Mouse (Mus musculus) lung, embryonic 14.5 days (tissue): Measurements from ENCODE around the gene Atp6v1g1. TPM values are rescaled to one million over a fixed set of nuclear protein-coding genes. Genes with fewer than 3 reads are reported as not detected.

Experiments
- ATAC-seq: fragments of 200-750 bp; cut with Nextera tagmentation; 2 replicates; pipeline ENCODE4 v1.8.0; 2017; ENCODE audit warnings: mild to moderate bottlenecking, moderate TSS enrichment, moderate library complexity; ENCODE audit not compliant: insufficient read depth
- DNase-seq: peaks from one replicate; pipeline ENCODE4 v3.0.0-alpha.2; 2015
- H3K27ac ChIP-seq: fragments of 300-500 bp; sonication (generic); 2 replicates; pipeline ENCODE4 v1.5.1; 2014; ENCODE audit warnings: low read depth, mild to moderate bottlenecking, moderate library complexity
- H3K27me3 ChIP-seq: fragments of 300-500 bp; sonication (generic); 2 replicates; pipeline ENCODE4 v1.6.1; 2014; ENCODE audit warnings: low read length, control low read depth; ENCODE audit not compliant: insufficient read depth
- H3K36me3 ChIP-seq: fragments of 300-500 bp; sonication (generic); 2 replicates; pipeline ENCODE4 v1.6.1; 2014; ENCODE audit warnings: control low read depth; ENCODE audit not compliant: insufficient read depth
- H3K4me1 ChIP-seq: fragments of 300-500 bp; sonication (generic); 2 replicates; pipeline ENCODE4 v1.6.1; 2014; ENCODE audit warnings: antibody characterized with exemption, control low read depth; ENCODE audit not compliant: insufficient read depth
- H3K4me2 ChIP-seq: fragments of 300-500 bp; sonication (generic); 2 replicates; pipeline ENCODE4 v1.6.1; 2014; ENCODE audit warnings: mild to moderate bottlenecking
- H3K4me3 ChIP-seq: fragments of 300-500 bp; sonication (generic); 2 replicates; pipeline ENCODE4 v1.5.1; 2014; ENCODE audit warnings: low read depth, low read length
- H3K9ac ChIP-seq: fragments of 300-500 bp; sonication (generic); 2 replicates; pipeline ENCODE4 v1.6.1; 2014
- H3K9me3 ChIP-seq: fragments of 300-500 bp; sonication (generic); 2 replicates; pipeline ENCODE4 v1.6.1; 2016; ENCODE audit warnings: low read depth, low read length, control low read depth
- CTCF ChIP-seq: IDR thresholded peaks from 2 replicates; pipeline ENCODE4 v1.5.1; 2016; ENCODE audit warnings: antibody characterized with exemption, low read depth
- WGBS: fragments of 180-500 bp; shearing (Covaris S2); extraction: QIAGEN DNeasy Blood & Tissue Kit; methylation state at CpG from one replicate; pipeline ENCODE4 v1.1.7; 2014; 5-methylcytosine and 5-hydroxymethylcytosine counted together
- polyA plus RNA-seq: library from polyadenylated mRNA; unstranded; fragments of >200 nt; fragmentation: Nextera tagmentation; extraction: Ambion mirVana; gene quantifications from 2 replicates; pipeline ENCODE4 v1.2.1, GENCODE M21; 2014

Gene Atp6v1g1
- 228 and 231 TPM in 2 replicates for polyA plus RNA-seq

DNA sequence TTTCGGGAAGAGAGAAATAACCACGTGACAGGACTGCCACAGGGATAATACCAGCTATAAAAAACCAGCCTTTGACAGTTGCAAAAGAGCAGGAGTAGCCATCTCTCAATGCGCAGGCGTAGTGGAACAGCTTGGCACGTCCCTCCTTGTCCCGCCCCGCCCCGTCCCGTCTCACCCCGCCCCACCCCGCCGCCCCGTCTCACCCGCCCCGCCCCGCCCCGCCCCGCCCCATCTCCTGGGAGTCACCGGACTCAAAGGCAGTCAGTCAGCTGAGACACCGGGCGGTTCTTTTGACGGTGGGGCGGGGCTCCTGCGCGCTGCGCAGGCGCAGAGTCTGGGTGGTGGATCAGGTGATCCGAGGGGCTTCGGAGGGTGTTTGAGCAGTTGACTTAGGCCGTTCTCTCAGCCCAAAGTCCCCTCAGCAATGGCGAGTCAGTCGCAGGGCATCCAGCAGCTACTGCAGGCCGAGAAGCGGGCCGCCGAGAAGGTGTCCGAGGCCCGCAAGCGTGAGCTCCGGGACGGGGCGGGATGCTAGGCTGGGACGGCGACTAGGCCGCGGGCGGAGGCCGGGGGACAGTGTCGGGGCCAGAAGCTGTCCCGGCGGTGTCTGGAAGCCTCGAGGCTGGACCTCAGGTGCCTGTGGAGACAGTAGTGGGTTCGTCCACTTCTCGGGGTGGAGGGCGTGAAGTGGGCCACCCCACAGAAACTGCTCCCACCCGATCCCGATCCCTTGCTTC lies at the start of gene Atp6v1g1:
Gene Atp6v1g1, plus strand, starts transcription at position 279 of the 737 bp plus-strand sequence.
- peaks cover 21% of the 10 kb centered on the region for H3K36me3 ChIP-seq
- no peaks in the 10 kb centered on the region for H3K9me3 ChIP-seq
- H3K4me2 ChIP-seq, result peak within 1 kb of the TSS; percentile 88
- TF ChIP-seq CTCF, result no peak
- under 1% methylated on average over 57 of the region's 57 CpGs for WGBS
- DNase-seq (peak; percentile 97), ATAC-seq (peak; percentile 95)
- peaks cover 13% of the 10 kb centered on the region for H3K4me1 ChIP-seq
- peak within 1 kb of the TSS; percentile 89 for H3K9ac ChIP-seq
- H3K27me3 ChIP-seq, result no peaks in the 10 kb centered on the region
- H3K4me3 ChIP-seq, result peak within 1 kb of the TSS; percentile 90
- peak within 1 kb of the TSS; percentile 79; the same call in 1 of the 2 replicates for H3K27ac ChIP-seq

DNA sequence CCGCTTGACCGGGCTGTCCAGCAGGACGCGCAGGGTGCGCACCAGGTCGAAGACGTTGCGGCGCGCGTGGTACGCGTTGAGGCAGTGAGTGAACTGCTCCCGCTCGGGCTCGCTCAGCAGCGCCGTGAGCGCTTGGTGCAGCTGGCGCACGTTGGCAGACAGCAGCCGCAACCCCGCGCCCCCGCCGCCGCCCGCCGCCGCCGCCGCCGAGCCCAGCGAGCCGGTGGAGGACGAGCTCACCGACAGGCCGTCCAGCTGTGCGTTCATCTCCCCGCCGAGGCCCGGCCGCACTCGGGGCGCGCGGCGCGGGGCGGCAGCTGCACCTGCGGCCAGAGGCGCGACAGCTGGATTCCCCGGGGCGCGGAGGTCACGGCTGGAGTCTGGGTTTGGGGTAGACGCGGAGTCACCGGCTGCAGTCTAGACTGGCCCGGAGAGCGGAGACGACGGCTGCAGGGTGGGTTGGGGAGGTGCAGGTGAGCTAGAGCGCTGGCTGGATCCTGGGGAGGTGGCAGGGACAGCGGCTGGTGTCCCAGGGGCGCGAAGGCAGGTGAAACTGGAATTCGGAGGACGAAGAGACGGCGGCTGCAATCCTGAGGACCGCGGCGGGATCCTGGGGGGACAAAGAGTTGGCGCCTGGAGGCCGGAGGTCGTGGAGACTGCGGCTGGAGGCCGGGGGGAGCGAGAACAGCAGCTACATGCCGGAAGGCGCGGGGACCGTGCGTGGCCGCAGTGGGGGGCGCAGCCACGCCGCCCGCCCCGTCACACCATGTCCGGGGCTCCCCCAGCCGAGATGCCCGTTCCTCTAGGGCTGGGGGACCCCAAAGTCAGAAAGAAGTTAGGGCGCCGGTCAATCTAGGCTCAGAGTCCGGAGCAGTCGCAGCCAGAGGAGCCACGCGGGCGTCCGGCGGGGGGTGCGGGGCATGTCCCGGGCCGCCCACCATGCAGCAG lies 49.3 kb upstream of the Atp6v1g1 start:
- no peaks in the 10 kb centered on the region for H3K36me3 ChIP-seq
- no peak overlapping the region for H3K27ac ChIP-seq
- H3K4me3 ChIP-seq, result peak overlapping the region; percentile 73
- no peak for TF ChIP-seq CTCF
- 0 out of 2 replicates have a peak, but pooled peaks cover 3% of the 10 kb centered on the region for H3K4me1 ChIP-seq
- H3K9ac ChIP-seq, result peak overlapping the region; percentile 62
- ATAC-seq (peak; percentile 53), DNase-seq (peak; percentile 75)
- under 1% methylated on average over 106 of the region's 107 CpGs for WGBS
- H3K4me2 ChIP-seq, result peak overlapping the region; percentile 96
- no peaks in the 10 kb centered on the region for H3K9me3 ChIP-seq
- H3K27me3 ChIP-seq, result peaks cover 21% of the 10 kb centered on the region

DNA sequence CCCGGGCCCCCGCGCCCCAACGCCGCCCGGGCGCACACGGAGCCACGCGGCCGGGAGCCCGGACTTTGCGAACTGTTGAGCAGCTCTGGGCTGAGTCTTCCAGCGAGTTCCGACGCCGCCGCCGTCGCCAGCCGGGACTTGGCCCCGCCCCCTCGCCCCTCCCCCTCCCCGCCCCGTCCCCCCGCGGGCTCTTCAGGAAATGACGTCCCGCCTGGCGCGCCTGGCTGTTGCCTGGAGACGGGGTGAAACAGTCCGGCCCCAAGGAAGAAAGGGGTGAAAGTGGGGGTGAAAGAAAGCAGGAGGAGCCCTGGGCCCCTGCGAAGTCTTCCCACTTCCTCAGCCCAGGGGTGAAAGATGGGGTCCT lies 48.7 kb upstream of the Atp6v1g1 start, which contains the start of gene Whrn:
Gene Whrn, minus strand, starts transcription at position 77 of the 364 bp plus-strand sequence.
- WGBS, result 0% methylated on average over 30 of the region's 34 CpGs
- Histone ChIP-seq H3K4me3 (peak within 1 kb of the TSS; percentile 73), H3K27me3 (peaks cover 22% of the 10 kb centered on the region), H3K36me3 (no peaks in the 10 kb centered on the region), H3K9me3 (no peaks in the 10 kb centered on the region), H3K9ac (peak within 1 kb of the TSS; percentile 62), H3K27ac (no peak within 1 kb of the TSS), H3K4me2 (peak within 1 kb of the TSS; percentile 96), H3K4me1 (0 out of 2 replicates have a peak, but pooled peaks cover 3% of the 10 kb centered on the region)
- no peak for TF ChIP-seq CTCF
- ATAC-seq (peak; percentile 82), DNase-seq (peak; percentile 89)

DNA sequence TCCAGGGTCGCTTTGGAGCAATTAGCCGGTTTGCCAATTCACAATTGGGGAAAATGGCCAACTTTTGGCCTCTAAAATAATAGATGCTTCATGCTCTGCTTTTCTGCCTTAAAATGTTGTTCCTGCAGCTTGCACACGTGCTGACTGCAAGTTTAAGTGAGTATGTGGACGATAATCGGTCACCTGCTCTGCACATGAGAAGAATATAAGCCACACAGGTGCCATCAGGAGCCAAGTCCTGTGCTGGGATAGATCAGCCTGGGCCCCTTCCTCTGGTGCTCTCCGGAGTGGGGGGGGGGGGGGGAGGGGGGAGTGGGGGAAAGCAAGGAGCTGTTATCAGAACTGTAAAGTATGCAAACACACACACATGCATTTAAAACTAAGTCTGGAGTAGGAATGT lies 48.3 kb upstream of the Atp6v1g1 start:
- TF ChIP-seq CTCF, result no peak
- ATAC-seq, result peak; percentile 33; the same call in 1 of the 2 replicates
- Histone ChIP-seq H3K36me3 (no peaks in the 10 kb centered on the region), H3K4me2 (peak overlapping the region; percentile 96), H3K9me3 (no peaks in the 10 kb centered on the region), H3K4me1 (0 out of 2 replicates have a peak, but pooled peaks cover 3% of the 10 kb centered on the region), H3K4me3 (peak overlapping the region; percentile 73), H3K27ac (no peak overlapping the region), H3K27me3 (peaks cover 26% of the 10 kb centered on the region), H3K9ac (peak overlapping the region; percentile 49)
- WGBS, result 12% methylated on average over 5 of the region's 6 CpGs
- DNase-seq, result no peak

DNA sequence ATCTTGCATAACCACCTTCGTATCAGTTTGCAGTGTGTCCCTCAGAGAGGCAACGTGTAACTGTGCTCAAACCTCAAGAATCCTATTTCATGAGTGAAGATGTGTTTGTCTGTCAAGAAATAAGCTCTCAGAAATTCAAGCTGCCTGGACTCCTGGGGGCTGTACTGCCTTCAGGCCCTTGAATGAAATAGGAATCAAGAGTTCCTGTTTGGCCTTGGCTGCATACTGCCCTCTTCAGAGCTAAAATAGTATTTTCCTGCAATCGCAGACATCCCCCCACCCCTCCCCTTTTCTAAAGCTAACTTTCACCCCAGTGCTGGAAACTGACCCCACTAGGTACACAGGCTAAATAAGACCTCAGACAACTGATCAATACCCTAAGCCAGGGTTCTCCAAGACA lies 46.2 kb upstream of the Atp6v1g1 start:
- Histone ChIP-seq H3K36me3 (no peaks in the 10 kb centered on the region), H3K4me1 (0 out of 2 replicates have a peak, but pooled peaks cover 3% of the 10 kb centered on the region), H3K27me3 (peaks cover 28% of the 10 kb centered on the region), H3K9me3 (no peaks in the 10 kb centered on the region), H3K4me3 (no peak overlapping the region), H3K4me2 (no peak overlapping the region), H3K27ac (no peak overlapping the region), H3K9ac (no peak overlapping the region)
- DNase-seq (peak; percentile 55), ATAC-seq (no peak)
- TF ChIP-seq CTCF, result peak; percentile 45
- WGBS, result 25% methylated on average over 3 of the region's 3 CpGs

DNA sequence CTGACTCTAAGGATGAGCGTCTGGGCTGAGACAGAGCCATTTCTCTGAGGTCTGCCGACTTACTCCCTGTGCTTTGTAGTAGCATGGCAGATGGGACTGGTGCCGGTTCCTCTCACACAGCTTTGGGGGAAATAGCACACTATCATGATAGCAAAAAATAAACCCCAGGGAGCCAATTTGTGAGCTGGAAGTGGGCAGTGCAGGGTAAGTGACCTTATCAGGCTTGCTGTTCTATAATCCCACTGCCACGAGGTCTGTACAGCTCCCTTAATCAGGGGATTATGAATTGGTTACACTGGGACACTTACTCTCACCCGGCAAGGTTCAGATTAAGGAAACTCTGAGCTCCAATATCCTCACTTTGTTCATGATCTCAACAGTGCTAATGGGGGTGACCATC lies 43.5 kb upstream of the Atp6v1g1 start:
- H3K27me3 ChIP-seq, result peaks cover 15% of the 10 kb centered on the region
- DNase-seq, result no peak
- no peak overlapping the region for H3K27ac ChIP-seq
- no peak for TF ChIP-seq CTCF
- H3K36me3 ChIP-seq, result no peaks in the 10 kb centered on the region
- ATAC-seq, result no peak
- H3K9me3 ChIP-seq, result no peaks in the 10 kb centered on the region
- H3K4me2 ChIP-seq, result no peak overlapping the region
- H3K9ac ChIP-seq, result no peak overlapping the region
- H3K4me3 ChIP-seq, result no peak overlapping the region
- WGBS, result 54% methylated on average over 5 of the region's 5 CpGs
- H3K4me1 ChIP-seq, result no peaks in the 10 kb centered on the region
